Mouse (Mus musculus) ES-CJ7 (cell line): ENCODE measurements around the gene Pigv.

Source experiments
- DNase-seq: peaks from one replicate; pipeline ENCODE4 v3.0.0; 2011; ENCODE audit warnings: low read depth, low spot score

The Pigv gene

GRCm38 (mm10) chr4:133672845-133673647 is 599 bp upstream of the Pigv start:
- DNase-seq, result peak; percentile 43

GRCm38 (mm10) chr4:133671184-133671880 is 1.1 kb downstream of the Pigv start:
- peak; percentile 78 for DNase-seq

GRCm38 (mm10) chr4:133669652-133670210 is 2.7 kb downstream of the Pigv start:
- peak; percentile 50 for DNase-seq

GRCm38 (mm10) chr4:133668537-133668936 is 3.9 kb downstream of the Pigv start:
- DNase-seq, result no peak

GRCm38 (mm10) chr4:133666199-133666598 is 6.2 kb downstream of the Pigv start:
- no peak for DNase-seq

GRCm38 (mm10) chr4:133665118-133665517 is 7.3 kb downstream of the Pigv start:
- DNase-seq, result no peak

- DNase-seq, result no peak
Measured at GRCm38 (mm10) chr4:133662945-133663344, 9.5 kb downstream of the Pigv start.

GRCm38 (mm10) chr4:133662421-133662820 is 10.0 kb downstream of the Pigv start:
- DNase-seq, result no peak

- peak; percentile 98 for DNase-seq
Measured at GRCm38 (mm10) chr4:133660193-133661155, 12.0 kb downstream of the Pigv start.

GRCm38 (mm10) chr4:133659497-133660192 is 12.8 kb downstream of the Pigv start:
- DNase-seq, result peak; percentile 91

GRCm38 (mm10) chr4:133658729-133659128 is 13.7 kb downstream of the Pigv start:
- DNase-seq, result peak; percentile 83

- peak; percentile 38 for DNase-seq
Measured at GRCm38 (mm10) chr4:133657829-133658458, 14.5 kb downstream of the Pigv start.

GRCm38 (mm10) chr4:133656997-133657396 is 15.4 kb downstream of the Pigv start:
- peak; percentile 73 for DNase-seq

GRCm38 (mm10) chr4:133656294-133656693 is 16.2 kb downstream of the Pigv start:
- DNase-seq, result peak; percentile 90

GRCm38 (mm10) chr4:133654070-133654469 is 18.4 kb downstream of the Pigv start:
- peak; percentile 68 for DNase-seq

- DNase-seq, result no peak
Measured at GRCm38 (mm10) chr4:133652746-133653145, 19.7 kb downstream of the Pigv start.

GRCm38 (mm10) chr4:133651986-133652385 is 20.5 kb downstream of the Pigv start:
- no peak for DNase-seq

GRCm38 (mm10) chr4:133651445-133651844 is 21.0 kb downstream of the Pigv start:
- no peak for DNase-seq

- DNase-seq, result peak; percentile 89
Measured at GRCm38 (mm10) chr4:133649989-133650699, 22.3 kb downstream of the Pigv start, which contains the start of gene Zdhhc18. Gene Zdhhc18 (minus strand): TSS chr4:133650154.
